Mouse (Mus musculus) kidney, adult 2 months (tissue): ENCODE measurements around the gene Marveld1. TPM values are rescaled to one million over a fixed set of nuclear protein-coding genes. Genes with fewer than 3 reads are reported as not detected.
A peak's percentile ranks its signal among the peaks of the same experiment; 100 is the strongest.

Experiments
- DNase-seq: peaks from one replicate; pipeline ENCODE4 v3.0.0; 2021
- H3K27ac ChIP-seq: fragments of 200-500 bp; 2 replicates; pipeline ENCODE4 v1.5.1; 2012; ENCODE audit warnings: low read depth, low read length, control low read depth, inconsistent platforms; ENCODE audit not compliant: insufficient read depth
- H3K27me3 ChIP-seq: fragments of 200-500 bp; replicated peaks from 2 replicates; pipeline ENCODE4 v1.6.1; 2012; ENCODE audit warnings: mild to moderate bottlenecking, moderate library complexity, low read length, inconsistent platforms; ENCODE audit not compliant: control insufficient read depth, insufficient read depth
- H3K36me3 ChIP-seq: fragments of 200-500 bp; 2 replicates; pipeline ENCODE4 v1.6.1; 2012; ENCODE audit warnings: mild to moderate bottlenecking, moderate library complexity, low read length, inconsistent platforms; ENCODE audit not compliant: control insufficient read depth, insufficient read depth
- H3K4me1 ChIP-seq: fragments of 200-500 bp; 2 replicates; pipeline ENCODE4 v1.6.1; 2011; ENCODE audit warnings: low read length; ENCODE audit not compliant: control insufficient read depth, insufficient read depth
- H3K4me3 ChIP-seq: fragments of 200-500 bp; 2 replicates; pipeline ENCODE4 v1.5.1; 2011; ENCODE audit warnings: mild to moderate bottlenecking, low read depth, low read length, control low read depth; ENCODE audit not compliant: insufficient read depth
- CTCF ChIP-seq: fragments of 200-500 bp; conservative IDR thresholded peaks from 2 replicates; pipeline ENCODE4 v1.5.1; 2011; ENCODE audit warnings: low read depth, mild to moderate bottlenecking, control low read depth, low read length, moderate library complexity, mixed read lengths; ENCODE audit not compliant: insufficient read depth, insufficient read length
- POLR2A ChIP-seq: fragments of 200-500 bp; IDR thresholded peaks from one replicate; pipeline ENCODE4 v1.6.1; 2011; ENCODE audit warnings: low read depth, low read length, control low read depth
- WGBS: fragments of 180-500 bp; shearing (Covaris S2); methylation state at CpG from one replicate; pipeline ENCODE4 v1.1.7; 2018; 5-methylcytosine and 5-hydroxymethylcytosine counted together
- polyA plus RNA-seq: library from polyadenylated mRNA; depleted of rRNA; stranded (reverse); fragments of >200 nt; gene quantifications from 2 replicates; pipeline ENCODE4 v1.2.3, GENCODE M21; 2012; rRNA removed

The Marveld1 gene
- polyA plus RNA-seq = 44.6 and 53.2 TPM in 2 replicates

DNA sequence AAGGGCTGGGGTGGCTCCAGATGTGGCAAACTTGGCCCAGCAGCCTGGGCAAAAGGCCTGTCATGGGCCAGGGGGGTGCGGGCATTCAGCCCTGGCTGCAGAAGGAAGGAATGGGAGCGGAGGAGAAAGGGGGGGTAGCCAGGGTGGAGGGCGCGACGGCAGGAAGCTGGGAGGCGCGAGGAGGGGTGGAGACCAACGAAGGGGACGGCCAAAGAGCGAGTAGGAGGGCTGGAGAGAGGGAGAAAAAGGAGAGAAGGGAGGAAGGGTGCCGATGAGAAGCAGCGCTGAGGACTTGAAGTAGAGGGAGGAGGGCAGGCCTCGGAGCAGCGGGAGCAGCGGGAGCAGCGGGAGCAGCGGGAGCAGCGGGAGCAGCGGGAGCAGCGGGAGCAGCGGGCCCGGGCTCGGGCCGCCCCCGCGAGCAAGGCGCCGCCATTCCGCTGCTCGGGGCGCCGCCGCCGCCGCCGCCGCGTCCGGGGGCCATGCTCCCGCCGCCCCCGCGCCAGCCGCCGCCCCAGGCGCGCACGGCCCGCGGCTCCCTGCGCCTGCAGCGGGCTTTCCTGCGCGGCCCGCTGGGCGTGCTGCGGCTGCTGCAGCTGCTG is at the start of gene Marveld1:
Gene Marveld1 (plus strand): TSS at position 231 of the 599 bp plus-strand sequence.
- Histone ChIP-seq H3K36me3 (no peaks in the 10 kb centered on the region), H3K27ac (peak within 1 kb of the TSS; percentile 75), H3K4me3 (peak within 1 kb of the TSS; percentile 76), H3K4me1 (peaks cover 10% of the 10 kb centered on the region), H3K27me3 (no peaks in the 10 kb centered on the region)
- TF ChIP-seq CTCF (0 out of 2 replicates have a peak, but pooled peaks have one; percentile 4), POLR2A (peak; percentile 75)
- DNase-seq = peak; percentile 82
- 3% methylated on average over 35 of the region's 57 CpGs for WGBS

DNA sequence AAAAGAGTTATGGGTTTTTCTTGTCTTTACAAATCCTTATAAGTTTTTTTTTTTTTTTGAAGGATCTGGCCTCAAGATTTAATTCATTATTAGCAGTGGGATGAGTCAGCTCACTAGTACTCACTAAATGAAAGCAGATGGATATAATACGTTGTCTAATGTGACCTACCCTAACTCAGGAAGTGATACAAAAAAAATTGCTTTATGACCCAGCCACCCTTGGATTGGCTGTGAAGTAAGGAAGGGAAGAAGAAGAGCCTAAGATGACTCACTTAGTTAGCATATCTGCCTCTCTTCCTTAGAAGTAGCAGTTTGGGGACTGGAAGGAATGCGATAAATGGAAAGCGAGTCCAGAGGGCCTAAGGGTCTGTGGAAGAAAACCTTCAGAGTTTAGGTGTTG is 47.8 kb upstream of the Marveld1 start:
- no peak for TF ChIP-seq CTCF
- TF ChIP-seq POLR2A = no peak
- Histone ChIP-seq H3K4me3 (no peak overlapping the region), H3K27ac (no peak overlapping the region), H3K27me3 (no peaks in the 10 kb centered on the region), H3K36me3 (no peaks in the 10 kb centered on the region), H3K4me1 (no peaks in the 10 kb centered on the region)
- no peak for DNase-seq
- 81% methylated on average over 3 of the region's 3 CpGs for WGBS

- Histone ChIP-seq H3K4me1 (no peaks in the 10 kb centered on the region), H3K27ac (no peak overlapping the region), H3K4me3 (no peak overlapping the region), H3K27me3 (no peaks in the 10 kb centered on the region), H3K36me3 (peaks cover 3% of the 10 kb centered on the region; the same call in 1 of the 2 replicates)
- TF ChIP-seq POLR2A (no peak), CTCF (no peak)
- WGBS = 95% methylated on average over 9 of the region's 9 CpGs
- DNase-seq = no peak
Measured at GRCm38 (mm10) chr19:42104681-42105080, 42.5 kb upstream of the Marveld1 start.

DNA sequence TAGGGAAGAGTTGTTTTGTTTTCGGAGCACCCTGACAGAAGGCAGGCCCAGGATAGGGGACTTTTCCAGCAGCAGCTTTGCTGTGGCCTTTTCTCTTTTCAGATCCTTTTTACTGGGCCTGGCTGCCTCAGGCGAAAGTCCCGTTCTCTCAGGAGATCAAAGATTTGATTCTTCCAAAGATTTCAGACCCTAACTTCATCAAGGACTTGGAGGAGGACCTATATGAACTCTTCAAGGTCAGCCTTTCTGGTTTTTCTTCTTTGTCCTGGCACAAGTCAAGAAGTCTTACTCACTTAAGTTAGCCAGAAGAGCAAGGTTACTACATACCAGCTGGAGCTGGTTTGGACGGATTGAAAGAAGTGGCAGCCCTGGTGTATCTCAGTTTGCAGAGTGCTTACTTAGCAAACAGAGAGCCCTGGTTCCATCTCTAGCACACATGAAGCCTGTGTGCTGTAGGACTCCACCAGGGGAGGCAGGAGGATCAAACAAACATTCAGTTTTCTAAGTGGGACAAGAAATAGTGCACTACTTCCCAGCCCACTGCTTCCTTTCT is 31.3 kb upstream of the Marveld1 start:
- peak; percentile 29 for DNase-seq
- H3K27ac ChIP-seq = peak overlapping the region; percentile 19; the same call in 1 of the 2 replicates
- no peak for TF ChIP-seq CTCF
- TF ChIP-seq POLR2A = no peak
- H3K4me3 ChIP-seq = no peak overlapping the region
- H3K27me3 ChIP-seq = no peaks in the 10 kb centered on the region
- H3K36me3 ChIP-seq = peaks cover 3% of the 10 kb centered on the region; the same call in 1 of the 2 replicates
- no peaks in the 10 kb centered on the region for H3K4me1 ChIP-seq
- WGBS = 79% methylated on average over 4 of the region's 4 CpGs

DNA sequence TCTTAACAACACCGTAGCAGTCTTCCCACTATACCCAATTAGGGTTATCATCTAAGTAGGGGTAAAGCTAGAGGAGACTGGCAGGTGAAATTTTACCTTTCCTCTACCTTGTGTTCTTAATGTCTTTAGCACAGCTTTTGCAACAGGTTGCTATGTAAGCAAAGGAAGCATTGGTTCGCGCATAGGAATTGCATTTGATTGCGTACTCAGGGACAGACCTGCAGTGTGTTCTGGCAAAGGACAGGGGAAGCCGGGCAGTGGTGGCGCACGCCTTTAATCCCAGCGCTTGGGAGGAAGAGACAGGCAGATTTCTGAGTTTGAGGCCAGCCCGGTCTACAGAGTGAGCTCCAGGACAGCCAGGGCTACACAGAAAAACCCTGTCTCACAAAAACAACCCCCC is 29.1 kb upstream of the Marveld1 start:
- Histone ChIP-seq H3K27ac (no peak overlapping the region), H3K4me1 (no peaks in the 10 kb centered on the region), H3K27me3 (no peaks in the 10 kb centered on the region), H3K36me3 (peaks cover 2% of the 10 kb centered on the region; the same call in 1 of the 2 replicates), H3K4me3 (no peak overlapping the region)
- TF ChIP-seq POLR2A (no peak), CTCF (no peak)
- no peak for DNase-seq
- WGBS = 94% methylated on average over 9 of the region's 9 CpGs

GRCm38 (mm10) chr19:42118596-42118995 is 28.6 kb upstream of the Marveld1 start:
- Histone ChIP-seq H3K4me3 (no peak overlapping the region), H3K27me3 (no peaks in the 10 kb centered on the region), H3K4me1 (no peaks in the 10 kb centered on the region), H3K36me3 (peaks cover 2% of the 10 kb centered on the region; the same call in 1 of the 2 replicates), H3K27ac (no peak overlapping the region)
- WGBS = 63% methylated on average over 5 of the region's 5 CpGs
- DNase-seq = no peak
- TF ChIP-seq POLR2A = no peak

- 78% methylated on average over 8 of the region's 8 CpGs for WGBS
- Histone ChIP-seq H3K36me3 (no peaks in the 10 kb centered on the region), H3K27ac (no peak overlapping the region)
Measured at GRCm38 (mm10) chr19:42120451-42120850, 26.7 kb upstream of the Marveld1 start.

More at GRCm38 (mm10) chr19:42120451-42120850, 26.7 kb upstream of the Marveld1 start:
- no peak overlapping the region for H3K4me3 ChIP-seq
- no peak for DNase-seq
- TF ChIP-seq POLR2A (no peak), CTCF (no peak)
- H3K27me3 ChIP-seq = no peaks in the 10 kb centered on the region
- no peaks in the 10 kb centered on the region for H3K4me1 ChIP-seq
